Mouse (Mus musculus) left cerebral cortex, postnatal 4 days (tissue): ENCODE measurements at regions not wholly inside any gene's neighbourhood (a gene's known extent, or its start where the extent isn't known, plus 50 kb on each side); places are given as distances from the start of the nearest gene placed in this dataset.

Source experiments
- DNase-seq: peaks from one replicate; pipeline ENCODE4 v3.0.0-alpha.2; 2022
- intact Hi-C: fragments of 180-260 bp; cut with DNase I; formaldehyde crosslinking; loops from one replicate; pipeline ENCODE4 v1.15.1; 2025

DNA sequence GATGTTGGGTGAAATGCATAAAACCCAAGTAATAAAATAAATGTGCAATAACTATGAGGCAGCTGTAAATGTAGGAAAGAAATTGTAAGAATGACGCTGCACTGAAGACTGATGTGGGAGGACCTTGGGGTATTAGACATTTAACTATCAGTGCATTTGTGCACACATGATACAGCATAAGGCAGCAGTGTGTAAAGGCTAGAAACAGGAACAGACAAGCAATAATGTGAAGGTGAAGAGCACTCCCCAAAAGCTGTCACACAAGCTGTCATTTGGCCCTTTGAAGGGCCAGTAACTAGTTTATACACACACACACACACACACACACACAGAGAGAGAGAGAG is 339.6 kb upstream of the Ddi1 start:
- intact Hi-C loops = no loop called here

DNA sequence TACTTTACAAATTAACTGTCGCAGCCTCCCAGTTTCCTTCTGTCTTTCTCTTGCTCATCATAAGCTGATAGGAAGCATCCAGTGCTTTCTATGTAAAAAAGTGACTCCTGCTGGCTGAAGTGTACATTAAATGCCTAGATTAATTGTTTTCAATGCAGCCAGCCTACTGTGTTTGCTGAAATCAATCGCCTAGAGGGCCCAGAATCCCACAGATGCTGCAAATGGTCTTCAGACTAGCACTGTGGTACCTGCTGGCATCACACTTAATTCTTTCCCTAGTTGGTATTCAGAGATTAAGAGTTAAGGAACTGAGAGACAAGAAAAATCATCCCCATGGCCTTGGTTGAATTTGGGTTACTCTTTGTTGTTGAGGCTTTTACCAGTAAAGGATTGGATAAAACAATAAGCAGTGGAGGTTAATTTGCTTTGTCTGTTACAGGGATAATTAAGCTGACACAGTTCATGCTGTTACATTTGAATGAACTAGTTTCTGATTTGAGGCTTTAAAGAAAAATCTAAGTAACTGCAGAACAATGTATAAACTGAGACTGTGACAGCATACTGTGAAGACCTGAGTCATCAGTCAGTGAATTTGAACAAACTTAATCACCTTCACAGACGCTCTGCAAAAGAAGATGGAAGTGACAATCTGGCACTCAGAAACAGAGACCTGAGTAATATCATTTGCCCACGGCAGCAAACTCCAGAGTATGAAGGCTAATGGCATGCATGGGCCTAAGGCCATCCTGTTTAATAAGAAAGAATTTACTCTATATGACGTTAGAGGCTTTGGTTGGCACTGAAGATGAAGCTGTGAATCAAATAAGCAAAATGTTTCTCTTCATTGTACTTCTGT is 339.0 kb upstream of the Ddi1 start:
- intact Hi-C loops = no loop called here

More for the DNA sequence above, 339.6 kb upstream of the Ddi1 start:
- DNase-seq = no peak

More for the DNA sequence above, 339.0 kb upstream of the Ddi1 start:
- DNase-seq = no peak
